Mouse (Mus musculus) cerebellum, adult (tissue): Measurements from ENCODE around the gene Slc35f6.
A peak's percentile ranks its signal among the peaks of the same experiment; 100 is the strongest.

Source experiments
- ATAC-seq: cut with Nextera tagmentation; 2 replicates; pipeline ENCODE4 v1.9.2; 2017; ENCODE audit warnings: mild to moderate bottlenecking, moderate library complexity, mixed read lengths; ENCODE audit not compliant: insufficient number of reproducible peaks, low FRiP score, low TSS enrichment

The Slc35f6 gene

GRCm38 (mm10) chr5:30620567-30620966 is 27.2 kb upstream of the Slc35f6 start:
- ATAC-seq = no peak

GRCm38 (mm10) chr5:30621211-30621790 is 26.4 kb upstream of the Slc35f6 start:
- no peak for ATAC-seq

- no peak for ATAC-seq
These were observed 25.9 kb upstream of the Slc35f6 start for GRCm38 (mm10) chr5:30621844-30622176.

- ATAC-seq = no peak
These were observed 25.4 kb upstream of the Slc35f6 start for GRCm38 (mm10) chr5:30622177-30622840.

- no peak for ATAC-seq
These were observed 24.9 kb upstream of the Slc35f6 start for GRCm38 (mm10) chr5:30622841-30623185.

GRCm38 (mm10) chr5:30623380-30623779 is 24.4 kb upstream of the Slc35f6 start:
- ATAC-seq = no peak

- ATAC-seq = no peak
These were observed 23.4 kb upstream of the Slc35f6 start for GRCm38 (mm10) chr5:30624311-30624710.

- ATAC-seq = no peak
These were observed 22.8 kb upstream of the Slc35f6 start for GRCm38 (mm10) chr5:30624908-30625307.

- ATAC-seq = no peak
These were observed 22.4 kb upstream of the Slc35f6 start for GRCm38 (mm10) chr5:30625379-30625778.

- no peak for ATAC-seq
These were observed 21.2 kb upstream of the Slc35f6 start for GRCm38 (mm10) chr5:30626331-30627105.

- ATAC-seq = no peak
These were observed 19.2 kb upstream of the Slc35f6 start for GRCm38 (mm10) chr5:30628511-30628910.

- ATAC-seq = no peak
These were observed 17.3 kb upstream of the Slc35f6 start for GRCm38 (mm10) chr5:30630401-30630800.

GRCm38 (mm10) chr5:30632134-30632533 is 15.6 kb upstream of the Slc35f6 start:
- no peak for ATAC-seq

GRCm38 (mm10) chr5:30636994-30637393 is 10.7 kb upstream of the Slc35f6 start:
- no peak for ATAC-seq

GRCm38 (mm10) chr5:30638041-30638440 is 9.7 kb upstream of the Slc35f6 start:
- peak; percentile 70; the same call in 1 of the 2 replicates for ATAC-seq

- no peak for ATAC-seq
These were observed 4.1 kb upstream of the Slc35f6 start for GRCm38 (mm10) chr5:30643477-30644179.

GRCm38 (mm10) chr5:30646036-30646435 is 1.7 kb upstream of the Slc35f6 start:
- ATAC-seq = no peak

- no peak for ATAC-seq
These were observed 337 bp upstream of the Slc35f6 start for GRCm38 (mm10) chr5:30647396-30647795.

GRCm38 (mm10) chr5:30649558-30649957 is 1.8 kb downstream of the Slc35f6 start:
- ATAC-seq = no peak

GRCm38 (mm10) chr5:30650756-30651155 is 3.0 kb downstream of the Slc35f6 start:
- ATAC-seq = no peak

GRCm38 (mm10) chr5:30651554-30651953 is 3.8 kb downstream of the Slc35f6 start:
- no peak for ATAC-seq
